In the genomic region with DNA sequence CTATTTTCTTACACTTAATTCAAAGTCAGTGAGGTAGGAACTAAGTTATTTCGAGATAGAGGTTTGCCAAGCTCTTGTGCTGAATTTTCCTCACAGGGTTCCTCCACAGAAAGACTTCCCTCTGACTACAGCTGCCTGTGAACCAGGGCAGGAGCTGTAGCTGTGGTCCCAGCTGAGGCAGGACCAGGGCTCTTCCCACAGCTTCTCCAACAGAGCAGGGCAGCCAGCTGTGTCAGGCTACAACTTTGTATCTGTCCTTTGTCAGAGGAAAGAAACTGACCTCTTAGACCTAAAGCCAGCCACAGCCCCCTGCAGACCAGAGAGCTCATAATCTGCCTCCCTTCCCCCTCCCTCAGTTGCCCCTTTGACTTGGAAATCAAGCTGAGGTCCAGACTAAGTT, we compare ENCODE assay signal across 8 mouse cellular contexts. TPM values are rescaled to one million over a fixed set of nuclear protein-coding genes. Genes with fewer than 3 reads are reported as not detected.
A peak's percentile ranks its signal among the peaks of the same experiment; 100 is the strongest.
DNase-seq lines count a peak whose midpoint lies in the region; ATAC-seq and TF ChIP-seq lines count a peak whose summit lies in the region.
"Not testable (repeated sequence)": the region's sequence is repeated elsewhere in the genome, so short reads cannot be mapped to it uniquely, and the experiment has no call there.
"Had no signal": no experiment of that assay in that cellular context is flagged by ENCODE, and none has a peak within 500 bp of the region (broad histone marks: within the 10 kb centered on the region; RNA-seq: fewer than 3 reads in every experiment).

No protein-coding gene starts in this region.

- H3K9ac ChIP-seq in heart, embryonic 15.5 days; kidney, embryonic 15.5 days; stomach, embryonic 14.5 days (replicated peaks; ENCODE audit: low read depth, low read length): not testable (repeated sequence)

- ATAC-seq in heart, embryonic 15.5 days (replicated peaks; ENCODE audit: insufficient number of reproducible peaks, insufficient read depth, low FRiP score, low read depth); kidney, embryonic 15.5 days (replicated peaks; ENCODE audit: low FRiP score); stomach, embryonic 14.5 days (ENCODE audit: insufficient number of reproducible peaks, insufficient read depth, low FRiP score, low read depth): not testable (repeated sequence)

- H3K4me3 ChIP-seq in forebrain, embryonic 10.5 days; kidney, embryonic 15.5 days (replicated peaks); midbrain, embryonic 10.5 days; stomach, embryonic 14.5 days (ENCODE audit: low read depth, low read length): not testable (repeated sequence)
- peak overlapping the region; percentile 13; the same call in 1 of the 2 replicates for H3K4me3 ChIP-seq in heart, embryonic 15.5 days
- H3K4me3 ChIP-seq in lung, adult 2 months (replicated peaks; ENCODE audit: extremely low read depth, low read depth, low read length), result peak overlapping the region; percentile 41

- not testable (repeated sequence) for TF ChIP-seq CTCF in lung, adult 2 months (IDR thresholded peaks at IDR 0.05; ENCODE audit: insufficient read depth, low read length)

- not testable (repeated sequence) for H3K27me3 ChIP-seq in forebrain, embryonic 10.5 days (ENCODE audit: poor library complexity, severe bottlenecking); heart, embryonic 15.5 days; kidney, embryonic 15.5 days; midbrain, embryonic 10.5 days (ENCODE audit: low read depth, poor library complexity, severe bottlenecking); stomach, embryonic 14.5 days (ENCODE audit: control insufficient read depth, insufficient read depth, low read length)

- peaks cover 14% of the 10 kb centered on the region for H3K4me1 ChIP-seq in forebrain, embryonic 10.5 days
- H3K4me1 ChIP-seq in heart, embryonic 15.5 days (replicated peaks); kidney, embryonic 15.5 days; lung, adult 2 months (ENCODE audit: control insufficient read depth, insufficient read depth, low read length); stomach, embryonic 14.5 days (ENCODE audit: control insufficient read depth, insufficient read depth, low read length): not testable (repeated sequence)
- H3K4me1 ChIP-seq in midbrain, embryonic 10.5 days, result peaks cover 17% of the 10 kb centered on the region

- 52% methylated on average over 1 of the region's 1 CpGs for WGBS in forebrain, embryonic 10.5 days
- WGBS in heart, embryonic 15.5 days, result 38% methylated on average over 1 of the region's 1 CpGs
- 37% methylated on average over 1 of the region's 1 CpGs for WGBS in kidney, embryonic 15.5 days
- WGBS in lung, adult 2 months, result 7% methylated on average over 1 of the region's 1 CpGs
- WGBS in midbrain, embryonic 10.5 days, result 43% methylated on average over 1 of the region's 1 CpGs
- WGBS in stomach, embryonic 14.5 days, result 33% methylated on average over 1 of the region's 1 CpGs

- peak overlapping the region; percentile 19; the same call in 1 of the 2 replicates for H3K4me2 ChIP-seq in heart, embryonic 15.5 days
- H3K4me2 ChIP-seq in kidney, embryonic 15.5 days; stomach, embryonic 14.5 days (replicated peaks; ENCODE audit: low read depth, low read length): not testable (repeated sequence)

- peak; percentile 8 for DNase-seq in adrenal gland, postnatal 14 days
- DNase-seq in forebrain, embryonic 10.5 days (ENCODE audit: extremely low spot score, low spot score); lung, adult 2 months: not testable (repeated sequence)
- peak; percentile 23 for DNase-seq in midbrain, embryonic 10.5 days (ENCODE audit: low spot score)

- not testable (repeated sequence) for H3K36me3 ChIP-seq in forebrain, embryonic 10.5 days (replicated peaks); heart, embryonic 15.5 days; kidney, embryonic 15.5 days; midbrain, embryonic 10.5 days; stomach, embryonic 14.5 days (ENCODE audit: control insufficient read depth, insufficient read depth, low read length)

- TF ChIP-seq POLR2A in lung, adult 2 months (IDR thresholded peaks at IDR 0.05; ENCODE audit: borderline replicate concordance, extremely low read depth, low read depth, low read length), result not testable (repeated sequence)

- not testable (repeated sequence) for H3K9me3 ChIP-seq in forebrain, embryonic 10.5 days; heart, embryonic 15.5 days (replicated peaks); kidney, embryonic 15.5 days (replicated peaks); midbrain, embryonic 10.5 days (replicated peaks); stomach, embryonic 14.5 days (ENCODE audit: control insufficient read depth, low read depth, low read length)

- peak overlapping the region; percentile 44; the same call in 1 of the 2 replicates for H3K27ac ChIP-seq in forebrain, embryonic 10.5 days
- H3K27ac ChIP-seq in heart, embryonic 15.5 days, result peak overlapping the region; percentile 59
- H3K27ac ChIP-seq in kidney, embryonic 15.5 days, result peak overlapping the region; percentile 64; the same call in 1 of the 2 replicates
- peak overlapping the region; percentile 71; the same call in 1 of the 2 replicates for H3K27ac ChIP-seq in midbrain, embryonic 10.5 days (replicated peaks)
- H3K27ac ChIP-seq in stomach, embryonic 14.5 days (ENCODE audit: low read length), result peak overlapping the region; percentile 69; the same call in 1 of the 2 replicates

RNA-seq across cellular contexts. Expression of a gene that starts 29.6 kb away (rescaled TPM):
- 7.2 and 12.3 TPM in 2 replicates for total RNA-seq in adrenal gland, postnatal 14 days (2021)
- 0.50 and 0.63 TPM in 2 replicates for polyA plus RNA-seq in forebrain, embryonic 10.5 days (2016; fragmentation: Nextera tagmentation; extraction: Ambion mirVana)
- 3.7 and 5.7 TPM in 2 replicates for polyA plus RNA-seq in heart, embryonic 15.5 days (2015; fragmentation: Nextera tagmentation; extraction: Ambion mirVana)
- 2.4 and 2.5 TPM in 2 replicates for polyA plus RNA-seq in kidney, embryonic 15.5 days (2015; fragmentation: Nextera tagmentation; extraction: Ambion mirVana)
- 11.6 and 16.6 TPM in 2 replicates for polyA plus RNA-seq in lung, adult 2 months (2012; rRNA removed)
- polyA plus RNA-seq in midbrain, embryonic 10.5 days (2016; fragmentation: Nextera tagmentation; extraction: Ambion mirVana), result 0.81 and 1.1 TPM in 2 replicates
- polyA plus RNA-seq in stomach, embryonic 14.5 days (2014; fragmentation: Nextera tagmentation; extraction: Ambion mirVana), result 2.8 and 3.5 TPM in 2 replicates

RNA-seq across cellular contexts. Expression of a gene that starts 29.6 kb away (rescaled TPM):
- total RNA-seq in adrenal gland, postnatal 14 days (2021), result 0.74 and 2.5 TPM in 2 replicates
- polyA plus RNA-seq in forebrain, embryonic 10.5 days (2016; fragmentation: Nextera tagmentation; extraction: Ambion mirVana), result 0.26 TPM in 1 of 2 replicates, not detected in the other
- polyA plus RNA-seq in heart, embryonic 15.5 days (2015; fragmentation: Nextera tagmentation; extraction: Ambion mirVana), result 1.2 and 5.3 TPM in 2 replicates
- polyA plus RNA-seq in kidney, embryonic 15.5 days (2015; fragmentation: Nextera tagmentation; extraction: Ambion mirVana), result 0.54 and 0.91 TPM in 2 replicates
- 2.3 and 2.6 TPM in 2 replicates for polyA plus RNA-seq in lung, adult 2 months (2012; rRNA removed)
- 0.26 and 0.46 TPM in 2 replicates for polyA plus RNA-seq in midbrain, embryonic 10.5 days (2016; fragmentation: Nextera tagmentation; extraction: Ambion mirVana)
- 1.2 and 1.4 TPM in 2 replicates for polyA plus RNA-seq in stomach, embryonic 14.5 days (2014; fragmentation: Nextera tagmentation; extraction: Ambion mirVana)
- polyA plus RNA-seq: limb, embryonic 12.5 days had no signal

RNA-seq across cellular contexts. Expression of a gene that starts 29.6 kb away (rescaled TPM):
- total RNA-seq in adrenal gland, postnatal 14 days (2021), result 4.4 and 10.9 TPM in 2 replicates
- 0.04 and 0.33 TPM in 2 replicates for polyA plus RNA-seq in forebrain, embryonic 10.5 days (2016; fragmentation: Nextera tagmentation; extraction: Ambion mirVana)
- 3.3 and 6.5 TPM in 2 replicates for polyA plus RNA-seq in heart, embryonic 15.5 days (2015; fragmentation: Nextera tagmentation; extraction: Ambion mirVana)
- 0.33 and 0.49 TPM in 2 replicates for polyA plus RNA-seq in kidney, embryonic 15.5 days (2015; fragmentation: Nextera tagmentation; extraction: Ambion mirVana)
- polyA plus RNA-seq in lung, adult 2 months (2012; rRNA removed), result 18.0 and 18.3 TPM in 2 replicates
- 0.17 and 0.47 TPM in 2 replicates for polyA plus RNA-seq in midbrain, embryonic 10.5 days (2016; fragmentation: Nextera tagmentation; extraction: Ambion mirVana)
- polyA plus RNA-seq in stomach, embryonic 14.5 days (2014; fragmentation: Nextera tagmentation; extraction: Ambion mirVana), result 0.61 and 1.1 TPM in 2 replicates
